Mouse (Mus musculus): ENCODE results near the gene Dnajc30. TPM values are rescaled to one million over a fixed set of nuclear protein-coding genes. Genes with fewer than 3 reads are reported as not detected.

The Dnajc30 gene
- polyA plus RNA-seq, 1 experiment: not detected

DNA sequence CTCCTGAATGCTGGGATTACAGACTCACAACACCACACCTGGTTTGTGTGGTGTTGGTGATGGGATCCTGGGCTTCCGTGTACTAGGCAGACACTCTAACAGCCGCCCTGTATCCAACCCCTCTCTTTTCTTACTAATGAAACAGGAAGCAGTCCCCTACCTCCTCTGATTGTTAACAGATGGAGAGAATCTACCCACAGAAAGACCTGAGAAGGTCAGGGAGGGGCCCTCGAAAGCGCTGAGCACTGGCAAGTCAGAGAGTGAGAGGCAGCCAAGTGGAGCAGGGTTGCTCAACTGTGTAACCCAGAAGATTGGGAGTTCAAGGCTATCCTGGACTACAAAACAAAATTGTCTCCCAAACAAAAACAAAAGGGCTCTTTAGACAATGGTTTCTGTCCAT, 22.9 kb downstream of the Dnajc30 start:
- 68% methylated on average over 4 of the region's 4 CpGs for WGBS
- TF ChIP-seq CTCF (IDR thresholded peaks at IDR 0.05; ENCODE audit: insufficient read depth, low read depth, low read length): no peak
- TF ChIP-seq POLR2A (IDR thresholded peaks at IDR 0.05; ENCODE audit: insufficient read depth, low read depth, low read length): no peak
- Histone ChIP-seq H3K27ac (ENCODE audit: insufficient read depth, low read depth, low read length) (no peak overlapping the region), H3K4me3 (ENCODE audit: insufficient read depth, low read depth, low read length) (no peak overlapping the region), H3K4me1 (ENCODE audit: control insufficient read depth, insufficient read depth, low read length) (no peaks in the 10 kb centered on the region)

DNA sequence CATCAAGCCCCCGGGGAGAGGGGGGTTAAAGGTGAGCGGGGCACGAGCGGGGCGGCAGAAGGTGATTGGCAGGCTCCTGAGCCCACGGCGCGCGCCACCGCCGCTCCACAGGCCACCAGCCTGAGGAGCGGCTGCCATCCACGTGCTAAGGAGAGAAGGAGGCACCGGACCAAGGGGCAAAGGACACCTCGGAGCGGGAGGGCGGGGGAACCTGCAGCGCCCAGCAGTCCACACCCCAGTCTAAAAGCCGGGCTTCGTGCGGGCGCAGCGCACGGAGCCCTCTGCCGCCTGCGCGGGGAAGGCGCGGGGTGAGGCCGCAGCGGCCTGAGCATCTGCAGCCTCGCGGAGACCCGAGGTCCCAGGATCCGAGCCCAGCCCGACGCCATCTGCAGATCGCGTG, 25.7 kb downstream of the Dnajc30 start, which contains the start of gene Mlxipl:
Gene Mlxipl (plus strand): TSS at position 238 of the 400 bp plus-strand sequence.
- no peak within 1 kb of the TSS for H3K4me3 ChIP-seq (ENCODE audit: insufficient read depth, low read depth, low read length)
- no peak within 1 kb of the TSS for H3K27ac ChIP-seq (ENCODE audit: insufficient read depth, low read depth, low read length)
- H3K4me1 ChIP-seq (ENCODE audit: control insufficient read depth, insufficient read depth, low read length): no peaks in the 10 kb centered on the region
- TF ChIP-seq POLR2A (IDR thresholded peaks at IDR 0.05; ENCODE audit: insufficient read depth, low read depth, low read length) (no peak), CTCF (IDR thresholded peaks at IDR 0.05; ENCODE audit: insufficient read depth, low read depth, low read length) (no peak)
- WGBS: 5% methylated on average over 39 of the region's 39 CpGs

- H3K4me3 ChIP-seq (ENCODE audit: insufficient read depth, low read depth, low read length): no peak overlapping the region
- no peak overlapping the region for H3K27ac ChIP-seq (ENCODE audit: insufficient read depth, low read depth, low read length)
- TF ChIP-seq POLR2A (IDR thresholded peaks at IDR 0.05; ENCODE audit: insufficient read depth, low read depth, low read length): no peak
- no peak for TF ChIP-seq CTCF (IDR thresholded peaks at IDR 0.05; ENCODE audit: insufficient read depth, low read depth, low read length)
- no peaks in the 10 kb centered on the region for H3K4me1 ChIP-seq (ENCODE audit: control insufficient read depth, insufficient read depth, low read length)
- WGBS: 72% methylated on average over 1 of the region's 1 CpGs
These were observed 37.0 kb downstream of the Dnajc30 start for GRCm38 (mm10) chr5:135100981-135101380.

- H3K4me1 ChIP-seq (ENCODE audit: control insufficient read depth, insufficient read depth, low read length): peaks cover 8% of the 10 kb centered on the region; the same call in 1 of the 2 replicates
- 60% methylated on average over 11 of the region's 11 CpGs for WGBS
- no peak overlapping the region for H3K4me3 ChIP-seq (ENCODE audit: insufficient read depth, low read depth, low read length)
- 0 out of 2 replicates have a peak, but pooled peaks have one; percentile 16 for TF ChIP-seq CTCF (IDR thresholded peaks at IDR 0.05; ENCODE audit: insufficient read depth, low read depth, low read length)
- no peak for TF ChIP-seq POLR2A (IDR thresholded peaks at IDR 0.05; ENCODE audit: insufficient read depth, low read depth, low read length)
- H3K27ac ChIP-seq (ENCODE audit: insufficient read depth, low read depth, low read length): no peak overlapping the region
These were observed 40.1 kb downstream of the Dnajc30 start for GRCm38 (mm10) chr5:135103999-135104660.

DNA sequence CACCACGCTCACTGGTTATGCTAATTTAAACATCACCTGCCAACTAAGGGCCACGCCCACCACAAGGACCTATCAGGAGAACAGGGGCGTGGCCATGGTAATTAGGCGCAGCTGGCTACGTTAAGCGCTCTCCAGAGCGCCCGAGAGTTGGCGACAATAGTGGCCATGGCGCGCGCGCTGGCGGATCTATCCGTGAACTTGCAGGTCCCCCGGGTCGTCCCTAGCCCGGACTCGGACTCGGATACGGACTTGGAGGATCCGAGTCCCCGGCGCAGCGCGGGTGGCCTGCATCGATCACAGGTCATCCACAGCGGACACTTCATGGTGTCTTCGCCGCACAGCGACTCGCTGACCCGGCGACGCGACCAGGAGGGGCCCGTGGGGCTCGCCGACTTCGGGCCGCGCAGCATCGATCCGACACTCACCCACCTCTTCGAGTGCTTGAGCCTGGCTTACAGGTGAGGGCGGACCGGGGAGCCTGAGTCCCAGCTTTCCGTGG, 42.8 kb downstream of the Dnajc30 start:
- H3K4me1 ChIP-seq (ENCODE audit: control insufficient read depth, insufficient read depth, low read length): peaks cover 8% of the 10 kb centered on the region; the same call in 1 of the 2 replicates
- peak overlapping the region; percentile 35 for H3K4me3 ChIP-seq (ENCODE audit: insufficient read depth, low read depth, low read length)
- TF ChIP-seq CTCF (IDR thresholded peaks at IDR 0.05; ENCODE audit: insufficient read depth, low read depth, low read length) (no peak), POLR2A (IDR thresholded peaks at IDR 0.05; ENCODE audit: insufficient read depth, low read depth, low read length) (no peak)
- WGBS: under 1% methylated on average over 48 of the region's 48 CpGs
- H3K27ac ChIP-seq (ENCODE audit: insufficient read depth, low read depth, low read length): no peak overlapping the region

DNA sequence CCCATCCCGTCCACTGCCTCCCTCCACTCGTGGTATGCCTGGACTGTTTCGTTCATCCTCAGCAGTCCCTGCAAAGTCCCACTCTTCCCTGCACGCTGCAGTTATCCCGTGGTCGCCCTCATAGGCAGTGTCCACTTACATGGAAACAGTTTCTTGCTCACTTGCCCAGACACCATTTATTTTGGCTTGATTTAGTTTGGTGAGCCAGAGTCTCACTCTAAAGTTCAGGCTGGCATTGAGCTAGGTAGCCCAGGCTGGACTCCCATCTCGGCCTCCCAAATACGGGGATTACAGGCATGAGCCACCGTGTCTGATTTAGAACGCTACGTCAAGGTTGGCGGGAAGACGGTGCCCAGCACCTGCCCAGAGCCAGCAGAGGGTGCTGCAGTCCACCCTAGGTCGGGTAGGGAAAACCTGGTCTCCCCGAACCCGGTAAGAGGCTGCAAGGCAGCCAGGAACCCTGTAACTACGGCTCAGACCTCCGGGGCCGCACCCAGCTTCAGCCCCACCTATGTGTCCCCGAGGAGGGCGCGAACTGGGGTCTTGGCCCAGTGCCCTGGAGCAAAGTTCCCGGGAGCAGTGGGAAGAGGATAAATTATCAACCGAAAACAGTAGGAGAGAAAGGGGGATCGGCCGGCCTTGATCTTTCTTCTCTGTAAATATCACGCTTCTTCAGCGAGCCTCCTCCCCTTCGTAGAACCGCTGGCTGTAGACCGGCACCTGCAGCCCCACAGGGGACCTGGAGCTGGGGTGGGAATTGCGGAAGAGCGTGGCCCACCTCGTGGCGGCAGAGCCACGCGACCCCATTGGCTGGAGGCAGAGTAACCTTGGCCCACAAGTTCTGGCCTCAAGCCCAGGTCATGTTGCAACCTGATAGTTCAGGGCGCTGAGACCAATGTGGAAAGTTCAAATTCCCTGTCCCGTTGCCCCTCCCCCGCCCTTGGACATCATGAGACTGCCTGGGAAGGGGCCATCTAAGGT, 43.8 kb downstream of the Dnajc30 start:
- whole genome bisulfite sequencing: 12% methylated on average over 40 of the region's 40 CpGs
- no peak overlapping the region for H3K27ac ChIP-seq (ENCODE audit: insufficient read depth, low read depth, low read length)
- peaks cover 8% of the 10 kb centered on the region; the same call in 1 of the 2 replicates for H3K4me1 ChIP-seq (ENCODE audit: control insufficient read depth, insufficient read depth, low read length)
- TF ChIP-seq CTCF (IDR thresholded peaks at IDR 0.05; ENCODE audit: insufficient read depth, low read depth, low read length) (peak; percentile 42; the same call in 1 of the 2 replicates), POLR2A (IDR thresholded peaks at IDR 0.05; ENCODE audit: insufficient read depth, low read depth, low read length) (no peak)
- no peak overlapping the region for H3K4me3 ChIP-seq (ENCODE audit: insufficient read depth, low read depth, low read length)

DNA sequence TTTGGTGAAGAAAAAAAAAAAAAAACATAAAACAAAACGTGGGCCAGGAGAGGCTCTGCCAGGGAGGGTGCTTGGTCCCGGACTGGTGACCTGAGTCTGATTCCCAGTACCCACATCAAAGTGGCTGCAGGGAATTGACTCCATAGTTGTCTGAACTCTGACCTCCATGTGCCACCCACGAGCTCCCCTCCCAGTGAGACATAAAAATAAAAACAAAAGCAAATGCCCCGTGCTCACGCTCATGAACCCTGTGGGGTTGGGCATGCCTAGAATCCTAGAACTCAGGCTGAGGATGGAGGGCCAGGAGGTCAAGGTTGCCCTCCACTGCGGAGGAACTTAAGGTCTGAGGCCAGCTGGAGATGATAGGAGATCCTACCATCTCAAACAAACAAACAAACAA, 45.0 kb downstream of the Dnajc30 start:
- Histone ChIP-seq H3K4me3 (ENCODE audit: insufficient read depth, low read depth, low read length) (no peak overlapping the region), H3K4me1 (ENCODE audit: control insufficient read depth, insufficient read depth, low read length) (peaks cover 8% of the 10 kb centered on the region; the same call in 1 of the 2 replicates), H3K27ac (ENCODE audit: insufficient read depth, low read depth, low read length) (no peak overlapping the region)
- no peak for TF ChIP-seq POLR2A (IDR thresholded peaks at IDR 0.05; ENCODE audit: insufficient read depth, low read depth, low read length)
- TF ChIP-seq CTCF (IDR thresholded peaks at IDR 0.05; ENCODE audit: insufficient read depth, low read depth, low read length): no peak
- WGBS: 73% methylated on average over 6 of the region's 6 CpGs

- TF ChIP-seq CTCF (IDR thresholded peaks at IDR 0.05; ENCODE audit: insufficient read depth, low read depth, low read length) (no peak), POLR2A (IDR thresholded peaks at IDR 0.05; ENCODE audit: insufficient read depth, low read depth, low read length) (no peak)
- 99% methylated on average over 3 of the region's 3 CpGs for WGBS
- H3K4me1 ChIP-seq (ENCODE audit: control insufficient read depth, insufficient read depth, low read length): peaks cover 8% of the 10 kb centered on the region; the same call in 1 of the 2 replicates
- no peak overlapping the region for H3K4me3 ChIP-seq (ENCODE audit: insufficient read depth, low read depth, low read length)
- H3K27ac ChIP-seq (ENCODE audit: insufficient read depth, low read depth, low read length): no peak overlapping the region
These were observed 45.4 kb downstream of the Dnajc30 start for GRCm38 (mm10) chr5:135109426-135109825.

All from olfactory bulb, adult 2 months (tissue).